Mouse (Mus musculus): ENCODE data around the gene Srp9. TPM values are rescaled to one million over a fixed set of nuclear protein-coding genes. Genes with fewer than 3 reads are reported as not detected.

Gene Srp9
- polyA plus RNA-seq, 1 experiment from 2014 or later: 122 TPM

- no peaks in the 10 kb centered on the region for H3K36me3 ChIP-seq (ENCODE audit: control insufficient read depth, insufficient read depth, low read length)
- peaks cover 29% of the 10 kb centered on the region for H3K4me1 ChIP-seq (ENCODE audit: control insufficient read depth, insufficient read depth, low read length)
- no peak overlapping the region; the same call in 1 of the 2 replicates for H3K9ac ChIP-seq (ENCODE audit: low read depth, low read length)
- no peak overlapping the region for H3K4me3 ChIP-seq (ENCODE audit: low read depth, low read length)
- WGBS (ENCODE audit: insufficient replicate concordance): 61% methylated on average over 15 of the region's 15 CpGs
- no peak for ATAC-seq (replicated peaks; ENCODE audit: insufficient number of reproducible peaks, low FRiP score, low TSS enrichment)
- no peak overlapping the region for H3K4me2 ChIP-seq
- no peaks in the 10 kb centered on the region for H3K9me3 ChIP-seq (replicated peaks; ENCODE audit: control insufficient read depth, low read length)
- no peak overlapping the region for H3K27ac ChIP-seq (ENCODE audit: low read depth, low read length)
- H3K27me3 ChIP-seq (ENCODE audit: control insufficient read depth, insufficient read depth, low read length): no peaks in the 10 kb centered on the region
Measured at GRCm38 (mm10) chr1:182110708-182111385, 13.7 kb upstream of the Srp9 start.

DNA sequence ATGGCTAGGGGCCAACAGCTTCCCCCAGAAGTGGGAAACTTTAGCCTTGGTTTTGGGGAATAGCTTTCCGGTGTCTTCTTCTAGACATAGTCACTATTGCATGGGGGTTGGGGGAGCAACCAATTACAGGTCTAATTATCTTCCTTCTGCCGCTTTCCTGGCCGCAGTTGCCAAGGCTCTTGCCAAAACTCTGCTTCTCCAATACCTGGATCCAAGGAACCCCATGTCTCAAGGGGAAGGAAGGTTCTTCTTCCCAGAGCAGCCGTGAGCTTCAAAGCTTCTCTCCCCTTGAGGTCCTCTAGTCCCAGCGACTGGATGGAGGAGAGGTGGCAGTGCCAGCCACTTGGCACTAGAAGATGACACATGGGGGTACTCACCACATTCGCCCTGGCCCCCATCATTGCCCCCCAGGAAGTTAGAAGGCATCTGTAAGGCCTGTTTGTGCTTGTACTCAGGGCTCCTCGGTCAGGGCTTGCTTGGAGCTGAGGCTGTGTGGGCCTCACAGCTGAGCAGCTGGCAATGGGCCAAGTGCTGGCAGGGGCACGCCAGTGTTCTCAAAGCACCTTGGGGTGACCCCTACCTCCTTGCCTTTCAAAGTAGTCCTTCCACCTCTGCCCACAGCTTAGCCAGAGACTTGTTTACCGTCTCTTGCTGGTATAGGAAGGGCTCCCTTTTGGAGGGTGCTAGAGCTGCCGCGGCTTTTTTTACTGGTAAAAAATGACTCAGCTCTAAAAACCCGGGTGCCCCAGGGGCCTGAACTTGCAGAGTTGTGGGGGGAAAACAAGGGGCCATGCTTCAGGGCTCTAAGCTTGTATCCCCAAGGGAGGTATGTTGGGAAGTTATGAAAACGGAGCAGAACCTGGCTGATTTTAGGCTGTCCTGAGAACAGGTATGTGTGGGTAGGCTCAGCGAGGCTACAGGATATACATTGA, 12.9 kb upstream of the Srp9 start:
- H3K4me3 ChIP-seq (ENCODE audit: low read depth, low read length): no peak overlapping the region
- H3K4me1 ChIP-seq (ENCODE audit: control insufficient read depth, insufficient read depth, low read length): peaks cover 26% of the 10 kb centered on the region
- no peak overlapping the region for H3K4me2 ChIP-seq
- H3K27ac ChIP-seq (ENCODE audit: low read depth, low read length): no peak overlapping the region
- H3K36me3 ChIP-seq (ENCODE audit: control insufficient read depth, insufficient read depth, low read length): no peaks in the 10 kb centered on the region
- ATAC-seq (replicated peaks; ENCODE audit: insufficient number of reproducible peaks, low FRiP score, low TSS enrichment): peak; percentile 62
- H3K9ac ChIP-seq (ENCODE audit: low read depth, low read length): no peak overlapping the region; the same call in 1 of the 2 replicates
- WGBS (ENCODE audit: insufficient replicate concordance): 72% methylated on average over 14 of the region's 14 CpGs
- no peaks in the 10 kb centered on the region for H3K27me3 ChIP-seq (ENCODE audit: control insufficient read depth, insufficient read depth, low read length)
- no peaks in the 10 kb centered on the region for H3K9me3 ChIP-seq (replicated peaks; ENCODE audit: control insufficient read depth, low read length)

GRCm38 (mm10) chr1:182112385-182112784, 12.2 kb upstream of the Srp9 start:
- 84% methylated on average over 15 of the region's 15 CpGs for WGBS (ENCODE audit: insufficient replicate concordance)
- Histone ChIP-seq H3K9me3 (replicated peaks; ENCODE audit: control insufficient read depth, low read length) (no peaks in the 10 kb centered on the region), H3K4me2 (no peak overlapping the region), H3K9ac (ENCODE audit: low read depth, low read length) (no peak overlapping the region), H3K36me3 (ENCODE audit: control insufficient read depth, insufficient read depth, low read length) (no peaks in the 10 kb centered on the region), H3K27ac (ENCODE audit: low read depth, low read length) (no peak overlapping the region), H3K27me3 (ENCODE audit: control insufficient read depth, insufficient read depth, low read length) (no peaks in the 10 kb centered on the region), H3K4me1 (ENCODE audit: control insufficient read depth, insufficient read depth, low read length) (peaks cover 26% of the 10 kb centered on the region), H3K4me3 (ENCODE audit: low read depth, low read length) (no peak overlapping the region)
- no peak for ATAC-seq (replicated peaks; ENCODE audit: insufficient number of reproducible peaks, low FRiP score, low TSS enrichment)

DNA sequence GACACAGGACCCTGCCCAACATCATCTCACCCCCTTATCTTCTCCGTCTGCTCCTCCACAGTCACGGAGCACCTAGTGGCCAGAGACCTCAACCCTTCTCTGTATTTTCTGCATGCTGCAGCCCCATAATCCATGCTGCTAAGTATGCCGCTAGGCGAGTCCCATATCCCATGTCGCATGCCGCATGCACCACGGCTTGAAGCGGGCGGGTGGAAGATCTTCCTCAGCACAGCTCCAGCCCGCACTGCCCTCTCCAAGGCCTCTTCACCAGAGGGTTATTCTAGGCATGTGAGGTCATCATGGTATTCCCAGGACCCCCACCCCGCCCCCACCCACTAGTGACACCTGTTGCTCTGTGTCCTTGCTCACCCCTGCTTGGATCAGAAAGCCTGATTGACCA, 11.4 kb upstream of the Srp9 start:
- no peak overlapping the region for H3K4me3 ChIP-seq (ENCODE audit: low read depth, low read length)
- no peak overlapping the region for H3K27ac ChIP-seq (ENCODE audit: low read depth, low read length)
- 77% methylated on average over 11 of the region's 11 CpGs for WGBS (ENCODE audit: insufficient replicate concordance)
- H3K4me2 ChIP-seq: no peak overlapping the region
- no peak for ATAC-seq (replicated peaks; ENCODE audit: insufficient number of reproducible peaks, low FRiP score, low TSS enrichment)
- no peaks in the 10 kb centered on the region for H3K27me3 ChIP-seq (ENCODE audit: control insufficient read depth, insufficient read depth, low read length)
- no peaks in the 10 kb centered on the region for H3K9me3 ChIP-seq (replicated peaks; ENCODE audit: control insufficient read depth, low read length)
- H3K9ac ChIP-seq (ENCODE audit: low read depth, low read length): no peak overlapping the region
- H3K36me3 ChIP-seq (ENCODE audit: control insufficient read depth, insufficient read depth, low read length): no peaks in the 10 kb centered on the region
- H3K4me1 ChIP-seq (ENCODE audit: control insufficient read depth, insufficient read depth, low read length): peaks cover 23% of the 10 kb centered on the region

DNA sequence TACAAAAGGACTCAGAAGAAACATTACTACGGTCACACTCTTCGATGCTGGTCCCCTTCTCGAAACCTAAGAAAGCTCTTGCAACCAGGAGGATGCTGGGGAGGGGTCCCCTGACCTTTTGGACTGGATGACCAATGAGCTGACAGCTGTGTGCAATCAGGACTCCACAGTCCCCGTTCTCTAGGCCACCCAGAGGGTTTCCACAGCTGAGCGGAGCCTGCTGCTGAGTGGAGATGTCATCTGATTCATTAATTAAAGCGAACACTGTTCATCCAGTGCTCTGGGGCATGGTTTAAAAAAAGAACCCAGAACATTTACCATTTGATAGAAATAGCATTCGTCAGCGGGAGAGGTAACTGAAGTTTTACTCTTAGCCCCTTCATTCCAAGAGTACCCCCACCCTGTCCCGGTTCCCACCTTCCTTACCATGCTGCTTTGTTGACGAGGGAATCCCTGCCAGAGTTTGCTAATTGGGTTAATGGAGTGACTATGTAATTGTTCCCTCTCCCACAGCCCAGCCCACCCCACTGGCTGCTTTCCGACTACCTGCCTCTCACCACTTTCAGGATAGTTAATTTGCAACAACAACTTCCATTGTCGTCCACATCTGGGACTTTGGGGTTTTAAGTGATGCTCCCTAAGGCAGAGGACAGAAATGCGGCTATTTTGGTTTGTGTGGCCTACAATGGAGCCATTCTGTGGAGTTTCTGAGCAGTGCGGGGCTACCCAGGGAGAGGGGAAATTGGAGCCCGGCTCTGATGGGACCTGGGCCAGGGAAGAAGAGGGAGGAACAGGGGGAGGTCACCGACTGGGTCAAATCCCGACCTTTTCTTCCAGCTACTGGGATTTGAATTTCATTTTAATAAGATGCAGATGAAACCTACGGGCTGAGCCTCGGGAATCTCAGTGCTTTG, 10.7 kb upstream of the Srp9 start:
- H3K36me3 ChIP-seq (ENCODE audit: control insufficient read depth, insufficient read depth, low read length): no peaks in the 10 kb centered on the region
- peaks cover 20% of the 10 kb centered on the region for H3K4me1 ChIP-seq (ENCODE audit: control insufficient read depth, insufficient read depth, low read length)
- no peak overlapping the region for H3K27ac ChIP-seq (ENCODE audit: low read depth, low read length)
- 48% methylated on average over 19 of the region's 19 CpGs for WGBS (ENCODE audit: insufficient replicate concordance)
- H3K4me3 ChIP-seq (ENCODE audit: low read depth, low read length): no peak overlapping the region
- H3K4me2 ChIP-seq: no peak overlapping the region
- no peaks in the 10 kb centered on the region for H3K9me3 ChIP-seq (replicated peaks; ENCODE audit: control insufficient read depth, low read length)
- no peak overlapping the region for H3K9ac ChIP-seq (ENCODE audit: low read depth, low read length)
- no peak for ATAC-seq (replicated peaks; ENCODE audit: insufficient number of reproducible peaks, low FRiP score, low TSS enrichment)
- no peaks in the 10 kb centered on the region for H3K27me3 ChIP-seq (ENCODE audit: control insufficient read depth, insufficient read depth, low read length)

DNA sequence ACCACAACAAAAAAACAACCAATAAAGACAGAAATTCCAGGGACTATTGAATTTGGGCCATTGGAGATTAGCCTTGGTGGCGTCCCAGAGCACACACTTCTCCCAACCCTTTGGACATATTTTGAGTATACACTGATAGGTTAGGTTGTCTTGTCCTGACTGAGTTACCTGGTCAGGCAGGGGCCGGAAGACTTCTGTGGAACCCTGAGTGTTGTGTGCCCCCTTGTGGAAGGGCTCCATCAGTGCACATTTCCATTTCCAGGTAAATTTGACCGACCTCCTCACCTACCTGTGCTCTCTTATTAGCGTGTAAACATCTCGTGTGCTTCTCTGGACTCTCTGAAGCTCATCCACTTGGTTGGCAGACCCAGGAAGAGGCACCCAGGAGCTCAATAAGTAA, 9.3 kb upstream of the Srp9 start:
- 12% methylated on average over 5 of the region's 5 CpGs for WGBS (ENCODE audit: insufficient replicate concordance)
- H3K36me3 ChIP-seq (ENCODE audit: control insufficient read depth, insufficient read depth, low read length): no peaks in the 10 kb centered on the region
- H3K9me3 ChIP-seq (replicated peaks; ENCODE audit: control insufficient read depth, low read length): no peaks in the 10 kb centered on the region
- no peak overlapping the region for H3K27ac ChIP-seq (ENCODE audit: low read depth, low read length)
- no peak overlapping the region for H3K9ac ChIP-seq (ENCODE audit: low read depth, low read length)
- no peak overlapping the region for H3K4me3 ChIP-seq (ENCODE audit: low read depth, low read length)
- H3K4me1 ChIP-seq (ENCODE audit: control insufficient read depth, insufficient read depth, low read length): peaks cover 20% of the 10 kb centered on the region
- no peaks in the 10 kb centered on the region for H3K27me3 ChIP-seq (ENCODE audit: control insufficient read depth, insufficient read depth, low read length)
- no peak for ATAC-seq (replicated peaks; ENCODE audit: insufficient number of reproducible peaks, low FRiP score, low TSS enrichment)
- H3K4me2 ChIP-seq: no peak overlapping the region

DNA sequence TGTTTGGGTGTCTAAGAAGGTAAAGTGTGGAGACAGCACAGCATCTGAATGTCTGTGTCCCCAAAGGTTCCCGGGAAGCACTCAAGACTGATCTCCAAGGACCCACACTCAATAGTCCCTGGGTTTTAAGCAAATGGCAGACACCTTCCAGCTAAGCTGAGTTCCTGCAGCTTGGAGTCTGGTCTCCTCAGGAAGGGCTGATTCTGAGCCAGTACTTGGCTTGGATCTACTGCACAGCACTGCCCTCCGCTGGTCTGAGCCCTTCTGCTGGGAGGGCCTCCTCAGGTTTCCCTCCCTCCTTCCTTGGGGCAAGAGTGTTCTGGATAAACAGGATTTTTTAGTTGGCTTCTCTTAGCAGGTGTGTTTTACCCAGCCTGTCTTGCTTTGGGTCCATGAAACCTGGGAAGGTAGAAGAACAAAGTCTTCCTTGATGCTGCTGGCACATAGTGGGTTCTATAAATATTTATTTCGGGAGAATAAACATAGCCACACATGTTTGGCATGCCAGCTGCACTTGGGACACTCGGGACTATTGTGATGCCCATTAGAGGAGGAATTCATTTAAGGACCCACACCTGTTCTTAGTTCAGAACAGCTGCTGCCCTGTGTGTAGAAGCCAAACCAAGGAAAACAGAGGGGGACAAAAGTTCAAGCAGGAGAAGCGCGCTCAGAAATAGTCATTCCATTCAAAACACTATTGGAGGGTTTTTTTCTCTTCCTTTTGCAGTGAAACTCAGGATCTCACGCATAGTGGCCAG, 8.7 kb upstream of the Srp9 start:
- no peak overlapping the region for H3K4me2 ChIP-seq
- H3K9me3 ChIP-seq (replicated peaks; ENCODE audit: control insufficient read depth, low read length): no peaks in the 10 kb centered on the region
- no peak overlapping the region for H3K4me3 ChIP-seq (ENCODE audit: low read depth, low read length)
- peaks cover 16% of the 10 kb centered on the region for H3K4me1 ChIP-seq (ENCODE audit: control insufficient read depth, insufficient read depth, low read length)
- H3K9ac ChIP-seq (ENCODE audit: low read depth, low read length): no peak overlapping the region
- H3K36me3 ChIP-seq (ENCODE audit: control insufficient read depth, insufficient read depth, low read length): no peaks in the 10 kb centered on the region
- no peaks in the 10 kb centered on the region for H3K27me3 ChIP-seq (ENCODE audit: control insufficient read depth, insufficient read depth, low read length)
- no peak for ATAC-seq (replicated peaks; ENCODE audit: insufficient number of reproducible peaks, low FRiP score, low TSS enrichment)
- 46% methylated on average over 7 of the region's 7 CpGs for WGBS (ENCODE audit: insufficient replicate concordance)
- H3K27ac ChIP-seq (ENCODE audit: low read depth, low read length): no peak overlapping the region

GRCm38 (mm10) chr1:182122413-182122812, 2.1 kb upstream of the Srp9 start:
- peaks cover 5% of the 10 kb centered on the region for H3K4me1 ChIP-seq (ENCODE audit: control insufficient read depth, insufficient read depth, low read length)
- 75% methylated on average over 4 of the region's 4 CpGs for WGBS (ENCODE audit: insufficient replicate concordance)
- no peak overlapping the region for H3K4me3 ChIP-seq (ENCODE audit: low read depth, low read length)
- H3K9ac ChIP-seq (ENCODE audit: low read depth, low read length): no peak overlapping the region
- no peaks in the 10 kb centered on the region for H3K27me3 ChIP-seq (ENCODE audit: control insufficient read depth, insufficient read depth, low read length)
- no peaks in the 10 kb centered on the region for H3K36me3 ChIP-seq (ENCODE audit: control insufficient read depth, insufficient read depth, low read length)
- no peak overlapping the region for H3K27ac ChIP-seq (ENCODE audit: low read depth, low read length)
- H3K9me3 ChIP-seq (replicated peaks; ENCODE audit: control insufficient read depth, low read length): no peaks in the 10 kb centered on the region
- no peak for ATAC-seq (replicated peaks; ENCODE audit: insufficient number of reproducible peaks, low FRiP score, low TSS enrichment)
- no peak overlapping the region for H3K4me2 ChIP-seq

All from heart, embryonic 11.5 days (tissue).